Mouse (Mus musculus) intestine, embryonic 16.5 days (tissue): Measurements from ENCODE around the gene Ccar1. TPM values are rescaled to one million over a fixed set of nuclear protein-coding genes. Genes with fewer than 3 reads are reported as not detected.

ENCODE experiments used
- ATAC-seq: fragments of 200-750 bp; cut with Nextera tagmentation; 2 replicates; pipeline ENCODE4 v1.8.0; 2017; ENCODE audit warnings: moderate TSS enrichment, moderate library complexity
- H3K27ac ChIP-seq: fragments of 300-500 bp; sonication (generic); 2 replicates; pipeline ENCODE4 v1.5.1; 2014; ENCODE audit warnings: mild to moderate bottlenecking, low read length
- H3K27me3 ChIP-seq: fragments of 300-500 bp; sonication (generic); replicated peaks from 2 replicates; pipeline ENCODE4 v1.6.1; 2014; ENCODE audit warnings: low read length, control low read depth, mixed read lengths; ENCODE audit not compliant: control insufficient read depth, insufficient read depth
- H3K36me3 ChIP-seq: fragments of 300-500 bp; sonication (generic); 2 replicates; pipeline ENCODE4 v1.6.1; 2014; ENCODE audit warnings: low read length, control low read depth; ENCODE audit not compliant: control insufficient read depth, insufficient read depth
- H3K4me1 ChIP-seq: fragments of 300-500 bp; sonication (generic); 2 replicates; pipeline ENCODE4 v1.6.1; 2014; ENCODE audit warnings: low read length, control low read depth, mixed read lengths; ENCODE audit not compliant: control insufficient read depth, insufficient read depth
- H3K4me2 ChIP-seq: fragments of 300-500 bp; sonication (generic); 2 replicates; pipeline ENCODE4 v1.6.1; 2014; ENCODE audit warnings: low read depth, low read length, control low read depth
- H3K4me3 ChIP-seq: fragments of 300-500 bp; sonication (generic); 2 replicates; pipeline ENCODE4 v1.5.1; 2014; ENCODE audit warnings: mild to moderate bottlenecking, low read length
- H3K9ac ChIP-seq: fragments of 300-500 bp; sonication (generic); 2 replicates; pipeline ENCODE4 v1.6.1; 2014; ENCODE audit warnings: low read depth, low read length
- H3K9me3 ChIP-seq: fragments of 300-500 bp; sonication (generic); 2 replicates; pipeline ENCODE4 v1.6.1; 2016; ENCODE audit warnings: low read length, control low read depth; ENCODE audit not compliant: control insufficient read depth
- WGBS: fragments of 180-500 bp; shearing (Covaris S2); extraction: QIAGEN DNeasy Blood & Tissue Kit; methylation state at CpG from one replicate; pipeline ENCODE4 v1.1.7; 2014; 5-methylcytosine and 5-hydroxymethylcytosine counted together
- polyA plus RNA-seq: library from polyadenylated mRNA; unstranded; fragments of >200 nt; fragmentation: Nextera tagmentation; extraction: Ambion mirVana; gene quantifications from 2 replicates; pipeline ENCODE4 v1.2.1, GENCODE M21; 2015

Ccar1 gene
- 101 and 103 TPM in 2 replicates for polyA plus RNA-seq

DNA sequence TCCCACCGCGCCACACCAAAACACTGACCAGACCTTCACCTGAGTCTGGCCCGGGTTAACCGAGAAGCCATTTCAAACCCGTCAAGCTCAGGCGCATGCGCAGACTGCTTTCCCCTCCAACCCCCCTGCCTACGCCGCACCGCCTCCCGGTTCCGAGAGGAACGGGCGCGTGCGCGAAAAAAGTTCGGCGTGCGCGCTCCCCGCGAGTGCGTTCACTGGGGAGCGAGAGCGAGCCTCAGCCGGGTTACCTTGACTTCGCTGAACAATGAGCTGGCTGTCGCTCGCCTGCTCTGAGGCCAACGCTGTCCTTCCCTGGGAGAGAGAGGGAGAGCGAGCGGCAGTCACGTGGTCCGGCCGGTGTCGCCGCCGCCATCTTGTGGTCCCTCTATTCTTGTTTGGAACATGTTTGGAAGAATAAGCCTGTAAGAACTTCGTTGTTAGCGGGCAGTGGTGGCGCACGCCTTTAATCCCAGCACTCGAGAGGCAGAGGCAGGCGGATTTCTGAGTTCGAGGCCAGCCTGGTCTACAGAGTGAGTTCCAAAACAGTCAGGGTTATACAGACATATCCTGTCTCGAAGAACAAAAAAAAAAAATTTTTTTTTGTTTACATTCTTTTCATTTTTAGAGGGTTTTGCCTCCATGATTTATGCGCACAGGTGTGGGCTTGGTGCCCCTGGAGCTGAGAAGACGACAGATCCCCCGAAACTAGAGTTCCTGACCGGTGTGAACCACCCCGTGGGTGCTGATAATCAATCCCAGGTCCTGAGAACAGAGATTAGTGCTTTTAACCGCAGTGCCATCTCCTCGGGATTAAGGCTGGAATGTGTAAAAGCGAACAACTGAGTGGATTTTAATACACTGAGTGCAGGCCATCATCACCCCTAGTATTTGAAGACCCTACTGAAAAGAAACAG lies at the start of gene Ccar1:
Ccar1 (minus strand) TSS at position 110 of the 914 bp plus-strand sequence.
- H3K36me3 ChIP-seq = peaks cover 9% of the 10 kb centered on the region
- peak within 1 kb of the TSS; percentile 99 for H3K27ac ChIP-seq
- peak; percentile 99 for ATAC-seq
- peak within 1 kb of the TSS; percentile 64 for H3K4me2 ChIP-seq
- H3K4me3 ChIP-seq = peak within 1 kb of the TSS; percentile 98
- no peaks in the 10 kb centered on the region for H3K9me3 ChIP-seq
- peaks cover 15% of the 10 kb centered on the region for H3K4me1 ChIP-seq
- no peaks in the 10 kb centered on the region for H3K27me3 ChIP-seq
- peak within 1 kb of the TSS; percentile 99 for H3K9ac ChIP-seq
- WGBS = 2% methylated on average over 55 of the region's 55 CpGs

DNA sequence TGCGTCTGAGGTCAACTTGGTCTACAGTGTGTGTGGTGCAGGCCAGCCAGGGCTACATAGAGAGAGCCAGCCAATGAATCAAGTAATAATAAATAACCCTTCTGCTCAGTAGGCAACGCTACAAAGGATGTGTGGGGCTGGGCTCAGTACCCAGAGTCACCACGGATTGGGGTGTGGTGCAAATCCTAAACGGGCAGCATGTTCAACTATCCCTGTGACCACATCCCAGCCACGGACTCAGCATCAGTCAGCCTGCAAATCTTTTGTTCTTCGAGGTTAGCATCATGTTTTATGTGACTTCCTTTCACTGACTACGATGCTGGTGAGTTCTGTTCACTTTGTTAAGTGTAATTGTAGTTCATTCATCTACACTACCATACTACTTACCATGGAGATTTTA lies 48.6 kb upstream of the Ccar1 start:
- Histone ChIP-seq H3K27ac (no peak overlapping the region), H3K36me3 (no peaks in the 10 kb centered on the region), H3K27me3 (no peaks in the 10 kb centered on the region), H3K4me2 (no peak overlapping the region), H3K9me3 (no peaks in the 10 kb centered on the region), H3K9ac (no peak overlapping the region), H3K4me3 (no peak overlapping the region), H3K4me1 (peaks cover 9% of the 10 kb centered on the region; the same call in 1 of the 2 replicates)
- no peak for ATAC-seq
- WGBS = 87% methylated on average over 7 of the region's 7 CpGs

- no peak overlapping the region for H3K27ac ChIP-seq
- 92% methylated on average over 5 of the region's 5 CpGs for WGBS
- ATAC-seq = no peak
- no peaks in the 10 kb centered on the region for H3K27me3 ChIP-seq
- no peak overlapping the region for H3K9ac ChIP-seq
- no peak overlapping the region for H3K4me3 ChIP-seq
- H3K9me3 ChIP-seq = no peaks in the 10 kb centered on the region
- no peaks in the 10 kb centered on the region for H3K36me3 ChIP-seq
- no peaks in the 10 kb centered on the region for H3K4me1 ChIP-seq
- H3K4me2 ChIP-seq = no peak overlapping the region
Measured at GRCm38 (mm10) chr10:62837987-62838386, 45.9 kb upstream of the Ccar1 start.

- Histone ChIP-seq H3K4me3 (no peak overlapping the region), H3K4me2 (no peak overlapping the region), H3K9me3 (no peaks in the 10 kb centered on the region), H3K9ac (no peak overlapping the region), H3K4me1 (no peaks in the 10 kb centered on the region), H3K27me3 (no peaks in the 10 kb centered on the region), H3K36me3 (0 out of 2 replicates have a peak, but pooled peaks cover 2% of the 10 kb centered on the region), H3K27ac (no peak overlapping the region)
- ATAC-seq = no peak
- 81% methylated on average over 9 of the region's 9 CpGs for whole genome bisulfite sequencing
Measured at GRCm38 (mm10) chr10:62832783-62833182, 40.7 kb upstream of the Ccar1 start.

- Histone ChIP-seq H3K27me3 (no peaks in the 10 kb centered on the region), H3K4me1 (no peaks in the 10 kb centered on the region), H3K9me3 (no peaks in the 10 kb centered on the region), H3K4me3 (no peak overlapping the region), H3K9ac (no peak overlapping the region), H3K27ac (no peak overlapping the region), H3K4me2 (no peak overlapping the region), H3K36me3 (0 out of 2 replicates have a peak, but pooled peaks cover 2% of the 10 kb centered on the region)
- 62% methylated on average over 2 of the region's 2 CpGs for WGBS
- ATAC-seq = no peak
Measured at GRCm38 (mm10) chr10:62831546-62831945, 39.5 kb upstream of the Ccar1 start.

DNA sequence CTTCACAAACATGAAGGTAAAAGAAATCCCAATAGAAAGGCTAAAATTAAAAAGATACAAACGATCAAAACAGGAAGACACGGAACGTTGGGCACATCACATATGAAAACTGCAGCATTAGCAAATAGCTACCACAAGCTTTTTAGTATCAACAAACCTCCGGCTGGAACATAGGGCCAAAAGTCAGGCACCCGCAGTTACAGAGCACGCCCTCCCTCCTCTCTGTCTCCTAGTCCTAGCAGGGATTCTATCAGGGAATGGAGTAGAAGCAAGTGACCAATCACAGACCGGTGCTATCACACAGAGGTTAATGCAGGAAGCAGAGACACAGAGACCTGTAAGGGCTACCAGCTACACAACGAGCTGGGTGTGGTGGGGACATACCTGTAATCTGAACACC lies 32.4 kb upstream of the Ccar1 start:
- Histone ChIP-seq H3K9me3 (no peaks in the 10 kb centered on the region), H3K4me2 (no peak overlapping the region), H3K27ac (no peak overlapping the region), H3K36me3 (peaks cover 6% of the 10 kb centered on the region; the same call in 1 of the 2 replicates), H3K4me3 (no peak overlapping the region), H3K9ac (no peak overlapping the region), H3K4me1 (no peaks in the 10 kb centered on the region), H3K27me3 (no peaks in the 10 kb centered on the region)
- 79% methylated on average over 8 of the region's 8 CpGs for WGBS
- no peak for ATAC-seq

- Histone ChIP-seq H3K27ac (no peak overlapping the region), H3K9ac (no peak overlapping the region), H3K36me3 (peaks cover 5% of the 10 kb centered on the region; the same call in 1 of the 2 replicates), H3K4me3 (no peak overlapping the region), H3K4me1 (no peaks in the 10 kb centered on the region), H3K9me3 (no peaks in the 10 kb centered on the region), H3K4me2 (no peak overlapping the region), H3K27me3 (no peaks in the 10 kb centered on the region)
- no peak for ATAC-seq
- 82% methylated on average over 4 of the region's 4 CpGs for WGBS
Measured at GRCm38 (mm10) chr10:62823431-62823830, 31.3 kb upstream of the Ccar1 start.

GRCm38 (mm10) chr10:62810010-62810409 lies 17.9 kb upstream of the Ccar1 start:
- H3K9ac ChIP-seq = no peak overlapping the region
- no peaks in the 10 kb centered on the region for H3K27me3 ChIP-seq
- no peak overlapping the region for H3K27ac ChIP-seq
- no peak for ATAC-seq
- H3K4me2 ChIP-seq = no peak overlapping the region
- H3K4me3 ChIP-seq = no peak overlapping the region
- peaks cover 3% of the 10 kb centered on the region; the same call in 1 of the 2 replicates for H3K36me3 ChIP-seq
- no peaks in the 10 kb centered on the region for H3K9me3 ChIP-seq
- H3K4me1 ChIP-seq = no peaks in the 10 kb centered on the region
- 70% methylated on average over 4 of the region's 4 CpGs for WGBS

- WGBS = 96% methylated on average over 2 of the region's 2 CpGs
- no peak for ATAC-seq
- H3K27ac ChIP-seq = no peak overlapping the region
Measured at GRCm38 (mm10) chr10:62808766-62809165, 16.7 kb upstream of the Ccar1 start.

More at GRCm38 (mm10) chr10:62808766-62809165, 16.7 kb upstream of the Ccar1 start:
- no peaks in the 10 kb centered on the region for H3K36me3 ChIP-seq
- no peak overlapping the region for H3K4me2 ChIP-seq
- no peaks in the 10 kb centered on the region for H3K9me3 ChIP-seq
- no peaks in the 10 kb centered on the region for H3K27me3 ChIP-seq
- H3K4me1 ChIP-seq = no peaks in the 10 kb centered on the region
- H3K4me3 ChIP-seq = no peak overlapping the region
- no peak overlapping the region for H3K9ac ChIP-seq
